Mouse (Mus musculus): ENCODE results near the gene Ifnlr1. TPM values are rescaled to one million over a fixed set of nuclear protein-coding genes. Genes with fewer than 3 reads are reported as not detected.

Gene Ifnlr1
- polyA plus RNA-seq, 1 experiment from 2014 or later = 1.0 TPM

- WGBS = 76% methylated on average over 5 of the region's 5 CpGs
- H3K36me3 ChIP-seq (ENCODE audit: insufficient read depth, low read length) = no peaks in the 10 kb centered on the region
- H3K27me3 ChIP-seq (ENCODE audit: insufficient read depth, low read length) = peaks cover 7% of the 10 kb centered on the region
- ATAC-seq (ENCODE audit: low FRiP score, low TSS enrichment) = no peak
- no peak overlapping the region for H3K27ac ChIP-seq (ENCODE audit: low read length)
- H3K9ac ChIP-seq (replicated peaks; ENCODE audit: low read length) = no peak overlapping the region
- H3K4me1 ChIP-seq (ENCODE audit: insufficient read depth, low read length) = peaks cover 2% of the 10 kb centered on the region; the same call in 1 of the 2 replicates
- no peak overlapping the region for H3K4me2 ChIP-seq (replicated peaks; ENCODE audit: low read depth, low read length)
- no peaks in the 10 kb centered on the region for H3K9me3 ChIP-seq (ENCODE audit: low read length)
- no peak overlapping the region for H3K4me3 ChIP-seq (ENCODE audit: low read length)
Observed at GRCm38 (mm10) chr4:135681789-135682188, 4.3 kb upstream of the Ifnlr1 start.

GRCm38 (mm10) chr4:135683553-135683952, 2.5 kb upstream of the Ifnlr1 start:
- Histone ChIP-seq H3K9me3 (ENCODE audit: low read length) (no peaks in the 10 kb centered on the region), H3K36me3 (ENCODE audit: insufficient read depth, low read length) (no peaks in the 10 kb centered on the region), H3K27ac (ENCODE audit: low read length) (no peak overlapping the region), H3K4me2 (replicated peaks; ENCODE audit: low read depth, low read length) (no peak overlapping the region), H3K9ac (replicated peaks; ENCODE audit: low read length) (no peak overlapping the region), H3K4me3 (ENCODE audit: low read length) (no peak overlapping the region), H3K27me3 (ENCODE audit: insufficient read depth, low read length) (peaks cover 15% of the 10 kb centered on the region), H3K4me1 (ENCODE audit: insufficient read depth, low read length) (peaks cover 6% of the 10 kb centered on the region; the same call in 1 of the 2 replicates)
- ATAC-seq (ENCODE audit: low FRiP score, low TSS enrichment) = no peak
- WGBS = 11% methylated on average over 4 of the region's 4 CpGs

- H3K4me2 ChIP-seq (replicated peaks; ENCODE audit: low read depth, low read length) = no peak overlapping the region
- no peaks in the 10 kb centered on the region for H3K36me3 ChIP-seq (ENCODE audit: insufficient read depth, low read length)
- 34% methylated on average over 3 of the region's 3 CpGs for WGBS
- H3K27ac ChIP-seq (ENCODE audit: low read length) = no peak overlapping the region
- no peak for ATAC-seq (ENCODE audit: low FRiP score, low TSS enrichment)
- H3K27me3 ChIP-seq (ENCODE audit: insufficient read depth, low read length) = peaks cover 17% of the 10 kb centered on the region
- H3K9ac ChIP-seq (replicated peaks; ENCODE audit: low read length) = no peak overlapping the region
- peaks cover 6% of the 10 kb centered on the region; the same call in 1 of the 2 replicates for H3K4me1 ChIP-seq (ENCODE audit: insufficient read depth, low read length)
- H3K4me3 ChIP-seq (ENCODE audit: low read length) = no peak overlapping the region
- no peaks in the 10 kb centered on the region for H3K9me3 ChIP-seq (ENCODE audit: low read length)
Observed at GRCm38 (mm10) chr4:135684731-135685130, 1.4 kb upstream of the Ifnlr1 start.

GRCm38 (mm10) chr4:135686568-135686953, 474 bp downstream of the Ifnlr1 start:
- peak; percentile 35; the same call in 1 of the 2 replicates for ATAC-seq (ENCODE audit: low FRiP score, low TSS enrichment)
- H3K9me3 ChIP-seq (ENCODE audit: low read length) = no peaks in the 10 kb centered on the region
- WGBS = under 1% methylated on average over 21 of the region's 21 CpGs
- peak overlapping the region; percentile 99 for H3K4me2 ChIP-seq (replicated peaks; ENCODE audit: low read depth, low read length)
- peaks cover 17% of the 10 kb centered on the region for H3K27me3 ChIP-seq (ENCODE audit: insufficient read depth, low read length)
- H3K4me3 ChIP-seq (ENCODE audit: low read length) = peak overlapping the region; percentile 71
- peak overlapping the region; percentile 76 for H3K9ac ChIP-seq (replicated peaks; ENCODE audit: low read length)
- H3K36me3 ChIP-seq (ENCODE audit: insufficient read depth, low read length) = no peaks in the 10 kb centered on the region
- H3K4me1 ChIP-seq (ENCODE audit: insufficient read depth, low read length) = peaks cover 6% of the 10 kb centered on the region; the same call in 1 of the 2 replicates
- H3K27ac ChIP-seq (ENCODE audit: low read length) = no peak overlapping the region

GRCm38 (mm10) chr4:135689797-135690196, 3.7 kb downstream of the Ifnlr1 start:
- H3K4me1 ChIP-seq (ENCODE audit: insufficient read depth, low read length) = peaks cover 6% of the 10 kb centered on the region; the same call in 1 of the 2 replicates
- H3K27ac ChIP-seq (ENCODE audit: low read length) = no peak overlapping the region
- no peak overlapping the region for H3K9ac ChIP-seq (replicated peaks; ENCODE audit: low read length)
- H3K36me3 ChIP-seq (ENCODE audit: insufficient read depth, low read length) = no peaks in the 10 kb centered on the region
- H3K4me2 ChIP-seq (replicated peaks; ENCODE audit: low read depth, low read length) = no peak overlapping the region
- peaks cover 17% of the 10 kb centered on the region for H3K27me3 ChIP-seq (ENCODE audit: insufficient read depth, low read length)
- no peak for ATAC-seq (ENCODE audit: low FRiP score, low TSS enrichment)
- no peak overlapping the region for H3K4me3 ChIP-seq (ENCODE audit: low read length)
- WGBS = 93% methylated on average over 7 of the region's 7 CpGs
- H3K9me3 ChIP-seq (ENCODE audit: low read length) = no peaks in the 10 kb centered on the region

- Histone ChIP-seq H3K9ac (replicated peaks; ENCODE audit: low read length) (no peak overlapping the region), H3K4me3 (ENCODE audit: low read length) (no peak overlapping the region), H3K27ac (ENCODE audit: low read length) (no peak overlapping the region), H3K36me3 (ENCODE audit: insufficient read depth, low read length) (no peaks in the 10 kb centered on the region), H3K4me2 (replicated peaks; ENCODE audit: low read depth, low read length) (no peak overlapping the region), H3K4me1 (ENCODE audit: insufficient read depth, low read length) (peaks cover 6% of the 10 kb centered on the region; the same call in 1 of the 2 replicates), H3K27me3 (ENCODE audit: insufficient read depth, low read length) (peaks cover 14% of the 10 kb centered on the region), H3K9me3 (ENCODE audit: low read length) (no peaks in the 10 kb centered on the region)
- ATAC-seq (ENCODE audit: low FRiP score, low TSS enrichment) = no peak
- 73% methylated on average over 11 of the region's 11 CpGs for WGBS
Observed at GRCm38 (mm10) chr4:135690241-135690640, 4.2 kb downstream of the Ifnlr1 start.

GRCm38 (mm10) chr4:135692916-135693315, 6.8 kb downstream of the Ifnlr1 start:
- Histone ChIP-seq H3K36me3 (ENCODE audit: insufficient read depth, low read length) (no peaks in the 10 kb centered on the region), H3K4me3 (ENCODE audit: low read length) (no peak overlapping the region), H3K27me3 (ENCODE audit: insufficient read depth, low read length) (peaks cover 4% of the 10 kb centered on the region; the same call in 1 of the 2 replicates), H3K4me1 (ENCODE audit: insufficient read depth, low read length) (no peaks in the 10 kb centered on the region), H3K27ac (ENCODE audit: low read length) (no peak overlapping the region), H3K9ac (replicated peaks; ENCODE audit: low read length) (no peak overlapping the region), H3K9me3 (ENCODE audit: low read length) (peaks cover 3% of the 10 kb centered on the region; the same call in 1 of the 2 replicates), H3K4me2 (replicated peaks; ENCODE audit: low read depth, low read length) (no peak overlapping the region)
- 77% methylated on average over 4 of the region's 4 CpGs for WGBS
- no peak for ATAC-seq (ENCODE audit: low FRiP score, low TSS enrichment)

GRCm38 (mm10) chr4:135698498-135698897, 12.4 kb downstream of the Ifnlr1 start:
- H3K4me2 ChIP-seq (replicated peaks; ENCODE audit: low read depth, low read length) = no peak overlapping the region
- no peaks in the 10 kb centered on the region for H3K36me3 ChIP-seq (ENCODE audit: insufficient read depth, low read length)
- no peak overlapping the region for H3K27ac ChIP-seq (ENCODE audit: low read length)
- no peak for ATAC-seq (ENCODE audit: low FRiP score, low TSS enrichment)
- no peaks in the 10 kb centered on the region for H3K27me3 ChIP-seq (ENCODE audit: insufficient read depth, low read length)
- no peak overlapping the region for H3K9ac ChIP-seq (replicated peaks; ENCODE audit: low read length)
- H3K4me1 ChIP-seq (ENCODE audit: insufficient read depth, low read length) = peaks cover 2% of the 10 kb centered on the region; the same call in 1 of the 2 replicates
- WGBS = 82% methylated on average over 7 of the region's 7 CpGs
- peaks cover 3% of the 10 kb centered on the region; the same call in 1 of the 2 replicates for H3K9me3 ChIP-seq (ENCODE audit: low read length)
- no peak overlapping the region for H3K4me3 ChIP-seq (ENCODE audit: low read length)

- no peaks in the 10 kb centered on the region for H3K27me3 ChIP-seq (ENCODE audit: insufficient read depth, low read length)
Observed at GRCm38 (mm10) chr4:135703497-135703896, 17.4 kb downstream of the Ifnlr1 start.

GRCm38 (mm10) chr4:135704016-135704415, 17.9 kb downstream of the Ifnlr1 start:
- H3K27ac ChIP-seq (ENCODE audit: low read length) = no peak overlapping the region

More at GRCm38 (mm10) chr4:135703497-135703896, 17.4 kb downstream of the Ifnlr1 start:
- no peaks in the 10 kb centered on the region for H3K9me3 ChIP-seq (ENCODE audit: low read length)
- no peak overlapping the region for H3K4me2 ChIP-seq (replicated peaks; ENCODE audit: low read depth, low read length)
- H3K27ac ChIP-seq (ENCODE audit: low read length) = no peak overlapping the region
- H3K36me3 ChIP-seq (ENCODE audit: insufficient read depth, low read length) = no peaks in the 10 kb centered on the region
- no peak overlapping the region for H3K4me3 ChIP-seq (ENCODE audit: low read length)
- no peak overlapping the region for H3K9ac ChIP-seq (replicated peaks; ENCODE audit: low read length)
- no peak for ATAC-seq (ENCODE audit: low FRiP score, low TSS enrichment)
- peaks cover 12% of the 10 kb centered on the region; the same call in 1 of the 2 replicates for H3K4me1 ChIP-seq (ENCODE audit: insufficient read depth, low read length)
- WGBS = 66% methylated on average over 13 of the region's 13 CpGs

More at GRCm38 (mm10) chr4:135704016-135704415, 17.9 kb downstream of the Ifnlr1 start:
- H3K36me3 ChIP-seq (ENCODE audit: insufficient read depth, low read length) = no peaks in the 10 kb centered on the region
- H3K9ac ChIP-seq (replicated peaks; ENCODE audit: low read length) = no peak overlapping the region
- ATAC-seq (ENCODE audit: low FRiP score, low TSS enrichment) = no peak
- H3K9me3 ChIP-seq (ENCODE audit: low read length) = no peaks in the 10 kb centered on the region
- H3K27me3 ChIP-seq (ENCODE audit: insufficient read depth, low read length) = no peaks in the 10 kb centered on the region
- peaks cover 14% of the 10 kb centered on the region; the same call in 1 of the 2 replicates for H3K4me1 ChIP-seq (ENCODE audit: insufficient read depth, low read length)
- H3K4me3 ChIP-seq (ENCODE audit: low read length) = no peak overlapping the region
- WGBS = 50% methylated on average over 6 of the region's 6 CpGs
- H3K4me2 ChIP-seq (replicated peaks; ENCODE audit: low read depth, low read length) = no peak overlapping the region
